In genomic region chr9:60687415-60687814, GRCm38 (mm10) we compare ENCODE assay signal across 8 mouse cellular contexts. TPM values are rescaled to one million over a fixed set of nuclear protein-coding genes. Genes with fewer than 3 reads are reported as not detected.
DNase-seq lines count a peak whose midpoint lies in the region; ATAC-seq and TF ChIP-seq lines count a peak whose summit lies in the region.

No protein-coding gene starts in this region.

- TF ChIP-seq POLR2A in cerebellum, adult 2 months (IDR thresholded peaks at IDR 0.05; ENCODE audit: borderline replicate concordance, insufficient read depth, low read length), result no peak

- TF ChIP-seq EP300 in stomach, postnatal 0 days (optimal IDR thresholded peaks at IDR 0.05), result peak; percentile 9

- H3K4me3 ChIP-seq in cerebellum, adult 2 months (replicated peaks; ENCODE audit: insufficient read depth, low read depth, low read length), result peak overlapping the region; percentile 96
- H3K4me3 ChIP-seq in neural tube, embryonic 11.5 days (ENCODE audit: low read depth, low read length), result peak overlapping the region; percentile 57
- H3K4me3 ChIP-seq in lung, embryonic 15.5 days, result peak overlapping the region; percentile 71
- H3K4me3 ChIP-seq in stomach, postnatal 0 days (ENCODE audit: low read depth, low read length), result peak overlapping the region; percentile 57

- peak overlapping the region; percentile 48 for H3K4me2 ChIP-seq in neural tube, embryonic 11.5 days (ENCODE audit: low read depth)
- peak overlapping the region; percentile 77 for H3K4me2 ChIP-seq in lung, embryonic 15.5 days
- peak overlapping the region; percentile 60 for H3K4me2 ChIP-seq in stomach, postnatal 0 days (replicated peaks; ENCODE audit: low read depth)

- H3K36me3 ChIP-seq in neural tube, embryonic 11.5 days (ENCODE audit: control insufficient read depth, insufficient read depth, low read length), result no peaks in the 10 kb centered on the region; the same call in 1 of the 2 replicates
- H3K36me3 ChIP-seq in lung, embryonic 15.5 days, result 0 out of 2 replicates have a peak, but pooled peaks cover 6% of the 10 kb centered on the region
- no peaks in the 10 kb centered on the region for H3K36me3 ChIP-seq in stomach, postnatal 0 days (ENCODE audit: control insufficient read depth, insufficient read depth, low read length)

- H3K27me3 ChIP-seq in cerebellum, adult 2 months (ENCODE audit: control insufficient read depth, insufficient read depth, low read length), result no peaks in the 10 kb centered on the region
- H3K27me3 ChIP-seq in neural tube, embryonic 11.5 days (ENCODE audit: control insufficient read depth, insufficient read depth, low read length), result no peaks in the 10 kb centered on the region
- H3K27me3 ChIP-seq in lung, embryonic 15.5 days, result no peaks in the 10 kb centered on the region
- no peaks in the 10 kb centered on the region for H3K27me3 ChIP-seq in stomach, postnatal 0 days (ENCODE audit: control insufficient read depth, insufficient read depth, low read length)

- peak overlapping the region; percentile 58; the same call in 1 of the 2 replicates for H3K27ac ChIP-seq in cerebellum, adult 2 months (ENCODE audit: insufficient read depth, low read length)
- H3K27ac ChIP-seq in neural tube, embryonic 11.5 days (ENCODE audit: low read depth, low read length), result peak overlapping the region; percentile 98
- peak overlapping the region; percentile 80 for H3K27ac ChIP-seq in lung, embryonic 15.5 days
- peak overlapping the region; percentile 74 for H3K27ac ChIP-seq in stomach, postnatal 0 days (replicated peaks)

- peak overlapping the region; percentile 61 for H3K9ac ChIP-seq in neural tube, embryonic 11.5 days (ENCODE audit: low read length)
- H3K9ac ChIP-seq in lung, embryonic 15.5 days, result peak overlapping the region; percentile 48
- peak overlapping the region; percentile 55 for H3K9ac ChIP-seq in stomach, postnatal 0 days (ENCODE audit: low read length)

- ATAC-seq in neural tube, embryonic 11.5 days (ENCODE audit: insufficient read depth, low FRiP score, low TSS enrichment), result peak; percentile 48
- peak; percentile 33 to 63; a peak in 3 of 4 replicates for ATAC-seq in hematopoietic stem cell, adult 5-6 weeks (replicated peaks in 1 of 2; ENCODE audit: insufficient read depth in 1 of 2, low FRiP score in 2 of 2, low TSS enrichment in 1 of 2, low read depth in 1 of 2, poor library complexity in 2 of 2, severe bottlenecking in 2 of 2)
- peak; percentile 48; the same call in 1 of the 2 replicates for ATAC-seq in lung, embryonic 15.5 days (ENCODE audit: borderline replicate concordance, extremely low read depth, low FRiP score, low TSS enrichment)
- peak; percentile 43; the same call in 1 of the 2 replicates for ATAC-seq in stomach, postnatal 0 days (ENCODE audit: low FRiP score, low TSS enrichment)

- H3K4me1 ChIP-seq in cerebellum, adult 2 months (ENCODE audit: control insufficient read depth, insufficient read depth, low read length), result no peaks in the 10 kb centered on the region
- H3K4me1 ChIP-seq in neural tube, embryonic 11.5 days (ENCODE audit: control insufficient read depth, insufficient read depth, low read length), result no peaks in the 10 kb centered on the region
- H3K4me1 ChIP-seq in lung, embryonic 15.5 days, result peaks cover 9% of the 10 kb centered on the region
- no peaks in the 10 kb centered on the region for H3K4me1 ChIP-seq in stomach, postnatal 0 days (replicated peaks; ENCODE audit: control insufficient read depth, insufficient read depth)

- peak; percentile 62; the same call in 1 of the 2 replicates for TF ChIP-seq CTCF in cerebellum, adult 2 months (IDR thresholded peaks at IDR 0.05; ENCODE audit: borderline replicate concordance, insufficient read depth, low read depth, low read length)
- peak; percentile 69 for TF ChIP-seq CTCF in stomach, postnatal 0 days (IDR thresholded peaks at IDR 0.05; ENCODE audit: low read depth)

- under 1% methylated on average over 7 of the region's 7 CpGs for WGBS in cerebellum, adult 2 months
- WGBS in neural tube, embryonic 11.5 days, result 3% methylated on average over 7 of the region's 7 CpGs
- WGBS in lung, embryonic 15.5 days, result 2% methylated on average over 7 of the region's 7 CpGs
- WGBS in stomach, postnatal 0 days, result under 1% methylated on average over 7 of the region's 7 CpGs

- peak in 1 of 2 experiments; percentile 74 for DNase-seq in cerebellum, adult 2 months
- DNase-seq in cerebellum, adult 8-10 months, result no peak
- no peak for DNase-seq in neural tube, embryonic 11.5 days (ENCODE audit: low spot score)
- no peak for DNase-seq in neural tube, embryonic 10.5 days (ENCODE audit: extremely low spot score, low spot score)
- DNase-seq in stomach, postnatal 0 days (ENCODE audit: low spot score), result no peak
- no peak for DNase-seq in ovary, postnatal 14 days (ENCODE audit: low spot score)

- no peaks in the 10 kb centered on the region for H3K9me3 ChIP-seq in neural tube, embryonic 11.5 days (ENCODE audit: control insufficient read depth, low read length)
- no peaks in the 10 kb centered on the region for H3K9me3 ChIP-seq in lung, embryonic 15.5 days
- no peaks in the 10 kb centered on the region for H3K9me3 ChIP-seq in stomach, postnatal 0 days (ENCODE audit: control insufficient read depth, low read length)

RNA-seq across cellular contexts. Expression of gene Lrrc49, which starts 0.5 kb away (rescaled TPM):
- polyA plus RNA-seq in cerebellum, adult 2 months (2012; rRNA removed), result 146 and 163 TPM in 2 replicates
- 45.7 and 47.9 TPM in 2 replicates for polyA plus RNA-seq in neural tube, embryonic 11.5 days (2014; fragmentation: Nextera tagmentation; extraction: Ambion mirVana)
- 35.5 and 36.5 TPM in 2 replicates for total RNA-seq in hematopoietic stem cell, adult 5-6 weeks (2017)
- polyA plus RNA-seq in lung, embryonic 15.5 days (2015; fragmentation: Nextera tagmentation; extraction: Ambion mirVana), result 16.9 and 17.3 TPM in 2 replicates
- polyA plus RNA-seq in stomach, postnatal 0 days (2015; fragmentation: Nextera tagmentation; extraction: Ambion mirVana), result 10.2 and 10.5 TPM in 2 replicates

RNA-seq across cellular contexts. Expression of gene Larp6, which starts 25.4 kb away (rescaled TPM):
- 44.9 and 46.0 TPM in 2 replicates for polyA plus RNA-seq in cerebellum, adult 2 months (2012; rRNA removed)
- polyA plus RNA-seq in neural tube, embryonic 11.5 days (2014; fragmentation: Nextera tagmentation; extraction: Ambion mirVana), result 2.4 and 3.0 TPM in 2 replicates
- 0.45 and 1.1 TPM in 2 replicates for total RNA-seq in hematopoietic stem cell, adult 5-6 weeks (2017)
- 1.3 and 1.4 TPM in 2 replicates for polyA plus RNA-seq in lung, embryonic 15.5 days (2015; fragmentation: Nextera tagmentation; extraction: Ambion mirVana)
- polyA plus RNA-seq in stomach, postnatal 0 days (2015; fragmentation: Nextera tagmentation; extraction: Ambion mirVana), result 1.4 and 1.8 TPM in 2 replicates

Comparison
In these comparisons a context has a peak if more than half of its experiments do, and no peak if none do; other contexts are left out.
1. RNA of gene Larp6, which starts 25.4 kb away (polyA plus RNA-seq): 44.9 to 46.0 TPM in cerebellum, adult 2 months; 2.4 to 3.0 TPM in neural tube, embryonic 11.5 days, 1.4 to 1.8 TPM in stomach, postnatal 0 days and 1.3 to 1.4 TPM in lung, embryonic 15.5 days; every median in the first group is over 10 times any median in the second.
2. Peak in every context shown above with its lines, with median percentiles within 50 percentile points of each other: H3K27ac ChIP-seq, H3K4me3 ChIP-seq, ATAC-seq, H3K4me2 ChIP-seq and H3K9ac ChIP-seq.